Mouse (Mus musculus): ENCODE results near the gene Ism2. TPM values are rescaled to one million over a fixed set of nuclear protein-coding genes. Genes with fewer than 3 reads are reported as not detected.

The Ism2 gene
- 0.79 and 0.93 TPM in 2 replicates for polyA plus RNA-seq (2015; fragmentation: Nextera tagmentation; extraction: Ambion mirVana)

DNA sequence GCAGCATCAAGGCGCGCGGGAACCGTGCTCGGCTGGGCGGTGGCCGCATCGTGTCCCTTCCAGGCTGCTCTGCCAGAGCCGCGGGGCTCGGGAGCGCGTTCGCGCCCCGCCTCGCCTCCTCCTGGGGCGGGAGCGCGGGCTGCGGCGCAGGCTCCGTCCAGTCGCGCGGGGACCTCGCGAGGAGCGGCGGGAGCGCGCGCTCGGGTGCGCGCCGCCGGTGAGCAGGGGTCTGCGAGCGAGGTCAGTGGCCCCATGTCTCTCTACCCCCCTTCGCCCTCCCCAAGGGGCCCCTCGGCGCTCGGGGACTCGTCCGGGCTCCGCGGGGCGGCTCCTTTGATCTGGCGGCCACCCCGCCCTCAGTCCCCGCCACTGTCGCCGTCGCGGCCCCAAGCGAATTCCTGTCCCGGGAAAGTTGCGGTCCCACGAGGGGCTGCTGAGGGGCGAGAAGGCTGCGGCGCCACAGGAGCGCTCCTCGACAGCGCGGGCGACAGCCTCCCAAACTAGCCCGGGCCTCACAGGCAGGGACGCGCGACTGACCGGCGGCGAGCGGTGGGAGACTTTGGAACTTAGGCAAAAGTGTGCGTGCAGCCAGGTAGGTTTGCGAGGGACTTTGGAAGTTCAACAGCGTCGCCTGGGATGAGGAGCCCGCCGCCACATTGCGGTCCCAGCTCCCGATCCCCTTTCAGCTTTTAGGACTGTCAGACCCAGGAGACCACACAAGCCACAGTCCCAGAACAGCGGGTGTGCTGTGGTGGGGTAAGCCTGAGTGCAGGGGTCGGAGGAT is at the start of gene Ism2:
TSS of gene Ism2 (minus strand) at position 49 of the 784 bp plus-strand sequence.
- Histone ChIP-seq H3K27me3 (peaks cover 41% of the 10 kb centered on the region), H3K9me3 (no peaks in the 10 kb centered on the region), H3K9ac (replicated peaks) (peak within 1 kb of the TSS; percentile 71), H3K27ac (no peak within 1 kb of the TSS), H3K4me2 (replicated peaks) (peak within 1 kb of the TSS; percentile 97), H3K4me1 (replicated peaks) (peaks cover 17% of the 10 kb centered on the region), H3K36me3 (no peaks in the 10 kb centered on the region), H3K4me3 (replicated peaks) (peak within 1 kb of the TSS; percentile 65)
- peak; percentile 78 for ATAC-seq
- 0% methylated on average over 83 of the region's 86 CpGs for WGBS

DNA sequence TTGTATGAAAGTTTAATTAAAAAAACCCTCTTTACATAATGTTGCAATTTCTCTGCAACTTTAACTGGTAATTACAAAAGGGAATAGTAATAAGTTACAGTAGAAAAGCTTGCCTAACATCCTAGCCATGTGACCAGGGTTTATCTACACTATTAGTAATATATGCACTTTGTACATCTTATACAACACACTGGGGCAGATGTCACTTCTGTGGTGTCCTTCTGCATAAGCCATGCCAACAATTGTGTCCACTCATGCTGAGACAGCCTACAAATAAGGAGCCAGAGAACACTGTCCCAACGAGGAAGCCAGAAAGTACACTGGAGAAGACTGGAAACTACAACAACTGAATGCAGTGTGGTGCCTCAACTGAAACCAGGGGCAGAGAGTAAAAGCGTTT is 48.5 kb upstream of the Ism2 start:
- H3K4me1 ChIP-seq (replicated peaks) = no peaks in the 10 kb centered on the region
- no peak overlapping the region for H3K4me2 ChIP-seq (replicated peaks)
- H3K27ac ChIP-seq = no peak overlapping the region
- no peaks in the 10 kb centered on the region for H3K9me3 ChIP-seq
- H3K9ac ChIP-seq (replicated peaks) = no peak overlapping the region
- ATAC-seq = no peak
- no peak overlapping the region for H3K4me3 ChIP-seq (replicated peaks)
- H3K36me3 ChIP-seq = peaks cover 23% of the 10 kb centered on the region
- WGBS = 86% methylated on average over 2 of the region's 2 CpGs
- H3K27me3 ChIP-seq = no peaks in the 10 kb centered on the region

DNA sequence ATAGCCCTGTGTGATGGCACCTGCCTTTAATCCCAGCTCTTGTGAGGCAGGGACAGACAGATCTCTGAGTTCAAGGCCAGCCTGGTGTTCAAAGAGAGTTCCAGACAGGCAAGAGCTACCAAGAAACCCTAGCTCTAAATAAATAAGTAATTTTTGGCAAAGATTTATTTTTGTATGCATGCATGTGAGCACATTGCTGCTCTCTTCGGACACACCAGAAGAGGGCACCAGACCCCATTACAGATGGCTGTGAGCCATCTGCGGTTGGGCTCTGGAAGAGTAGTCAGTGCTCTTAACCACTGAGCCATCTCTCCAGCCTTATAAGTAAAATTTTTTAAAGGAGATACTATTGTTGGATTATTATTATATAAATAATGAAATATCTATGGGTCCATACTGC is 48.0 kb upstream of the Ism2 start:
- no peak overlapping the region for H3K9ac ChIP-seq (replicated peaks)
- no peak for ATAC-seq
- 95% methylated on average over 2 of the region's 2 CpGs for WGBS
- no peak overlapping the region for H3K4me2 ChIP-seq (replicated peaks)
- no peaks in the 10 kb centered on the region for H3K9me3 ChIP-seq
- peaks cover 23% of the 10 kb centered on the region for H3K36me3 ChIP-seq
- no peaks in the 10 kb centered on the region for H3K4me1 ChIP-seq (replicated peaks)
- no peak overlapping the region for H3K27ac ChIP-seq
- no peak overlapping the region for H3K4me3 ChIP-seq (replicated peaks)
- H3K27me3 ChIP-seq = no peaks in the 10 kb centered on the region

DNA sequence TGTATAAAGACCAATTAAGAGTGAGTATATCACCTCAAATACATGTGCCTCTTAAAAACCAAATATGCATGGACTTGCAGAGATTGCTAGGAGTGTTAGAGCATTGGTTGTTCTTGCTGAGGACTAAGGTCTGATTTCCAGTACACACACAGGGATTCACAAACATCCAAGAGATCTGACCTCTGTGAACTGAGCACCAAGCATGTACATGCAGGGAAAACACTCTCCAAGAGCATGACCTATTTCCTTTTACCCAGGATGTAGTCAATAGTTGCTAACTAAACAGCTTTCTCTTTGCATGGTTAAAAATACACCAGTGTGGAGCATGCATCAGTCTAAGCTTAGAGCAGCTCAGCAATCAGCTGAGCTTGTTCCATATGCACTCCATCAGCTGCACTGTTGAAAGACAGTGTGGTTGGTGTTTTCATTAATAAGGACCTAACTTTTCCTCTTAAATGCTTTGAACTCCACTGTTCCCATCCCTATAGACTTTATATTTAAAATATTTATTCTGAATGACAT is 43.6 kb upstream of the Ism2 start:
- H3K9me3 ChIP-seq = no peaks in the 10 kb centered on the region
- H3K4me1 ChIP-seq (replicated peaks) = no peaks in the 10 kb centered on the region
- no peaks in the 10 kb centered on the region for H3K27me3 ChIP-seq
- no peak overlapping the region for H3K9ac ChIP-seq (replicated peaks)
- H3K27ac ChIP-seq = no peak overlapping the region
- ATAC-seq = no peak
- no peak overlapping the region for H3K4me2 ChIP-seq (replicated peaks)
- no peak overlapping the region for H3K4me3 ChIP-seq (replicated peaks)
- H3K36me3 ChIP-seq = peaks cover 35% of the 10 kb centered on the region

DNA sequence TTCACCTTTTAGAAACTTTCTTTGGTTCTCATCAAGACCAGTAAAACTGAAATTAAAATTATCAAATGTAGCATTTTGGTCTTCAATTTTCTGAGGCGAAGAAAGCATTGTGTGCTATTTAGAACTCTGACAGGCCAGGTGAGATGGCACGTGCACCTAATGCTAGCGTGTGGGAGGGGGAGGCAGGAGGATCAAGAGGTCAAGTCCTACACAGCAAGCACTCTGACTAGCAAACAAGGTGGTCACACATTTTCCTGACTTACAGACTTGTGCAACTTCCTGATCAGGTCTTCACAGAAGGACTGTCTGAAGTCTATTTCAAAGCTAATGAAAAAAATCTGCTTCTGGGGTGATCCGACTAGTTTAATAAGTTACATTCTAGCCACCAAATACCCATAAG is 38.6 kb upstream of the Ism2 start:
- ATAC-seq = no peak
- Histone ChIP-seq H3K36me3 (peaks cover 16% of the 10 kb centered on the region), H3K27ac (no peak overlapping the region), H3K4me2 (replicated peaks) (no peak overlapping the region), H3K4me3 (replicated peaks) (no peak overlapping the region), H3K4me1 (replicated peaks) (no peaks in the 10 kb centered on the region), H3K9me3 (no peaks in the 10 kb centered on the region), H3K9ac (replicated peaks) (no peak overlapping the region), H3K27me3 (no peaks in the 10 kb centered on the region)
- WGBS = 91% methylated on average over 4 of the region's 4 CpGs

DNA sequence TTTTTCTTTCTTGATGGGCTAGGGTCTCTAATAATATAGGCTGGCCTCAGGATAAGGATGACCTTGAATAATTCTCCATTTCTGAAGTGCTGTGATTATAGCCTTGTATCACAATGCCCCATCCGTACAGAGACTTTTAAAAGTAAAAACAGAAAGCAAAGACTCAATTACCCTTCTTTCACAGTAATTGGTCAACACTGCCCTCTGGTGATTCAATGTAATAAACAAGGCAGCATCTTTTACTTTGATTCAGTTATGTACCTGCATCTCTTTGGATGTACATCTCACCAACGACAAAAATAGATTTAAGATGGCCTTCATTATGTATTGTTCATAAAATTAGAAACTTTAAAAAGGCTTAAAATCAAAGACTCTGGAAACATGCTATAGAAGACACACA is 35.4 kb upstream of the Ism2 start:
- no peak overlapping the region for H3K9ac ChIP-seq (replicated peaks)
- 39% methylated on average over 2 of the region's 2 CpGs for WGBS
- H3K4me3 ChIP-seq (replicated peaks) = no peak overlapping the region
- no peak overlapping the region for H3K4me2 ChIP-seq (replicated peaks)
- H3K4me1 ChIP-seq (replicated peaks) = no peaks in the 10 kb centered on the region
- ATAC-seq = no peak
- H3K27me3 ChIP-seq = peaks cover 18% of the 10 kb centered on the region
- no peaks in the 10 kb centered on the region for H3K9me3 ChIP-seq
- no peak overlapping the region for H3K27ac ChIP-seq
- H3K36me3 ChIP-seq = 0 out of 2 replicates have a peak, but pooled peaks cover 3% of the 10 kb centered on the region

DNA sequence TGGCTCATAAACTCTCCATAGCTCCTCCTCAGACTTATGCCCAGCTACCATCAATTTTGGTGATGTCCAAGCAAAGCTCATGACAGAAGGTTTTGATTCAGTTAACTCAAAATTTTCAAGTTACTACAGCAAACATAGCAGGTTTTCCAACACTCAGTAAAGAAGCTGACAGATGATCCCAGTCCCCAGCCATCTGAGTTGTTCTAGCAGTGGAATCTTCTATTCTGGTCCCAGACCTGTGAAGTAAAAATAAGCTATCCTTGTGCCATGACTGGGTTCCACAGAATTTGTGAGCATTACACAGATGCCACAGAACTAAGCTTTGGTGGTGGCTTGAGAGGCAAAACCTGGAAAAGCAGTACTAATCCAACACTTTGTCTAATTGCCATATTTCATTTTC is 34.3 kb upstream of the Ism2 start:
- Histone ChIP-seq H3K36me3 (no peaks in the 10 kb centered on the region), H3K9me3 (no peaks in the 10 kb centered on the region), H3K27ac (no peak overlapping the region), H3K9ac (replicated peaks) (no peak overlapping the region), H3K27me3 (peaks cover 29% of the 10 kb centered on the region), H3K4me3 (replicated peaks) (no peak overlapping the region), H3K4me2 (replicated peaks) (no peak overlapping the region), H3K4me1 (replicated peaks) (no peaks in the 10 kb centered on the region)
- no peak for ATAC-seq

DNA sequence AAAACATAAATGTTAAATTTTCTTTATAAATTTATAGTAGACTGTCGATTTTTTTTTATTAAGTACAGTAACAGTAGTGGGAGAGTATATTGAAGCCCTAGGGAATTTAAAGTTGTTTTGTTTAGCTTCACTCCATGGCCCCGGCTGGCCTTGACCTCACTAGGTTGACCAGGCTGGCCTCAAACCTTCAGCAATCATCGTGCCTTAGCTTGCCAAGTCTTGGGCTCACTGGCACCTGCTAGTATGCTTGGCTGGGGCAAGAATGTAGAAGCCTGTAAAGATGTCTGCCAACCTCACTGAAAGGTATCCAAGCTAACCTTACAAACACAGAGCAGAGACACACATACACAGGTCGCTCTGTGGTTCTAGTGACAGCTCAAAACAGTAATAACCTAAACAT is 33.0 kb upstream of the Ism2 start:
- Histone ChIP-seq H3K4me2 (replicated peaks) (no peak overlapping the region), H3K27me3 (peaks cover 33% of the 10 kb centered on the region), H3K36me3 (no peaks in the 10 kb centered on the region), H3K4me1 (replicated peaks) (peaks cover 7% of the 10 kb centered on the region), H3K9me3 (no peaks in the 10 kb centered on the region), H3K4me3 (replicated peaks) (no peak overlapping the region), H3K9ac (replicated peaks) (no peak overlapping the region), H3K27ac (no peak overlapping the region)
- no peak for ATAC-seq
- WGBS = 89% methylated on average over 4 of the region's 4 CpGs

DNA sequence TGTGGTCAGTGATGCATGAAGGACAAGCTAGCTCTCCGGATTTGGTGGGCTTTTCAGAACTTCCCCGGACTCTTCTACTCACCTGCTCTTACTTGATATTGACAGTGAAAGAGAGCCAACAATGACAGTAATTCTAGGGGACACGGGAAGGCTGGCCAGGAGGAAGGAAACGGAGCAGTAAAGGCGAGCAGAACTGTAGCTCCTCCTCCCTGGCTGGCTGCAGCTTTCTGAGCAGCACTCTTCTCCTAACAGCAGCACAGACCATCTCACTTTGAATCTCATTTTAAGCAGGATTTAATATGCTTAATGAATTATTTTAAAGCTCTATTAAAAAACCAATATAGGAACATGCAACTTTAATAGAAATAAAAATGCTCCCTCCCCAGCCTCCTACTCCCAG is 32.4 kb upstream of the Ism2 start:
- Histone ChIP-seq H3K4me1 (replicated peaks) (peaks cover 13% of the 10 kb centered on the region), H3K4me3 (replicated peaks) (no peak overlapping the region), H3K27me3 (peaks cover 35% of the 10 kb centered on the region), H3K27ac (no peak overlapping the region), H3K9me3 (no peaks in the 10 kb centered on the region), H3K9ac (replicated peaks) (no peak overlapping the region), H3K4me2 (replicated peaks) (no peak overlapping the region), H3K36me3 (no peaks in the 10 kb centered on the region)
- no peak for ATAC-seq
- 29% methylated on average over 5 of the region's 5 CpGs for WGBS

DNA sequence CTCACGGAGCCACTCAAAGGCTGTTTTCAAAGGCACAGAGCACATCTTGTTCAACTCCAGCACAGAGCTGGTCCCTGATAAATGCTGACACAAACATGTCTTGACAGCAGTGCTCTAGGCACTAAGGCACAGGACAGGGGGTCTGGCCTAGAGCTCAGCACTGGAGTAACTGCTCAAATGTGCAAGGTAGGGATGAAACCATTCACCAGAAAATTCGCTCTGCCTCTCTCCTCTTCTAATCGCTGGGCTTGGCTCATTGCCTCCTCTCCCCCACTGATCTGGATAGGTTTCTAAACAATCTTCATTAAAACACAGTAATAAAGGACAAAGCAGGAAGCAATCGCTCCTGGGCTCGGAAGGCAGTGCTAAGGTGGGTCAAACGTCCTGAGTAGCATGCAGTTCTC is 31.6 kb upstream of the Ism2 start:
- Histone ChIP-seq H3K27ac (no peak overlapping the region), H3K4me3 (replicated peaks) (no peak overlapping the region), H3K4me1 (replicated peaks) (peaks cover 20% of the 10 kb centered on the region), H3K27me3 (peaks cover 41% of the 10 kb centered on the region), H3K36me3 (no peaks in the 10 kb centered on the region), H3K4me2 (replicated peaks) (no peak overlapping the region), H3K9me3 (no peaks in the 10 kb centered on the region), H3K9ac (replicated peaks) (no peak overlapping the region)
- WGBS = 47% methylated on average over 6 of the region's 6 CpGs
- ATAC-seq = no peak

DNA sequence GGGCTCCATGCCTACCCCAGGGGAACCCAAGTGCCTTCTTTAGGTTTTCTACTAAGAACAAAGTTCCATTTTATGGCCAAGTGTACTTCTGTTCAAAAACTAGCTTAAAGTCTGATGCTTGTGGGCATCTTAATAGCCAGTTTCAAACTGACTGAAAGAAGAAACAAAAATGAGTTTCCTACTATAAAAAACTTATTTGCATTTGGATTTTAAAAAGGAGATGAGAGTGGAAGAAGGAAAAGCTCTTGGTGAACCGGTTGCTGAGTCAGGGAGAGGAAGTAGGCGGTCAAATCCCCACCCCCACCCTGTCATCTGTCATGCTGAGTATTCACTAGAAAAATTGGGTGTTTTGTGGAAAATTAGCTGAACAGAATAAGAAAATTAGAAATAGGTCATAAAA is 30.7 kb upstream of the Ism2 start:
- Histone ChIP-seq H3K9me3 (no peaks in the 10 kb centered on the region), H3K9ac (replicated peaks) (no peak overlapping the region), H3K4me1 (replicated peaks) (peaks cover 21% of the 10 kb centered on the region), H3K4me2 (replicated peaks) (no peak overlapping the region), H3K4me3 (replicated peaks) (no peak overlapping the region), H3K27ac (no peak overlapping the region), H3K27me3 (peaks cover 49% of the 10 kb centered on the region), H3K36me3 (no peaks in the 10 kb centered on the region)
- 60% methylated on average over 2 of the region's 2 CpGs for WGBS
- no peak for ATAC-seq

DNA sequence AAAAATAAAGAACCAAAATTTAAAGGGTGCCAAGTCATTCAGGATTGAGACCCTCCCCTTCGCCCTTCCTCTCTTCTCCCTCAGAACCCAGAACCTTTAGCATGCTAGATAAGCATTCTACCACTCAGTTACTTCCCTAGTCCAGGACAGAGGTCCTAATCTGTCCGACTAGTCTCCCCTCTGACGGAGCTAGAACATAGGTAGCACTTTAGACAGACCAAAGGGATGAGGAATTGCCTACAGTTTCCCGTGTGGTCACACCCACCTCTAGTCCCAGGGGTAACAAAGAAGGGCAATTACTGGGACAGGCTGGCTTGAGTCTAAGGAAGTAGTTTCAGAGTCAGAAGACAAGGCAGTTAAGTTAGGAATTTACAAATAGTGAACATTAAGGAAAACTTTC is 28.5 kb upstream of the Ism2 start:
- peak; percentile 51 for ATAC-seq
- 11% methylated on average over 4 of the region's 4 CpGs for WGBS
- peaks cover 21% of the 10 kb centered on the region for H3K4me1 ChIP-seq (replicated peaks)
- H3K36me3 ChIP-seq = no peaks in the 10 kb centered on the region
- no peak overlapping the region for H3K4me2 ChIP-seq (replicated peaks)
- no peaks in the 10 kb centered on the region for H3K9me3 ChIP-seq
- H3K9ac ChIP-seq (replicated peaks) = no peak overlapping the region
- no peak overlapping the region for H3K4me3 ChIP-seq (replicated peaks)
- H3K27ac ChIP-seq = peak overlapping the region; percentile 20; the same call in 1 of the 2 replicates
- H3K27me3 ChIP-seq = peaks cover 63% of the 10 kb centered on the region

DNA sequence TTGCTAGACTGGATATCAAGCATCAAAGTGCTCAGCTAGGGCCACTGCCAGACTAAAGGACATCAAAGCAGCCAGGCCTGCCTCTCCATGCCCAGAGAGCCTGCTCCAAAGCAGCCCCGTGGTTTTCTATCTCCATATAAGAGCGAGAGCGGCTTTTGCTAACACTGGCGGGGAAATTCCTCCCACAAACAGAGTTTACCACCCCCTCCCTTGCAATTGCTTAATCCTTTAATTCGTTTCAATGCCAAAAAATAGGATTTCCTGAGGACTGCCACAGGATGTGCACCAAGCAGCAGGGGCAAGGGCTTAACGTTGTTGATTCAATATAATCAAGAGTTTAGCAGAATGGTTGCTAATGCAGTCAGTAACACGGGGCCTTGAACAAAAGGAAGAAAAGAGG is 28.1 kb upstream of the Ism2 start:
- Histone ChIP-seq H3K9ac (replicated peaks) (no peak overlapping the region), H3K4me3 (replicated peaks) (no peak overlapping the region), H3K4me2 (replicated peaks) (no peak overlapping the region), H3K27me3 (peaks cover 61% of the 10 kb centered on the region), H3K27ac (no peak overlapping the region), H3K36me3 (no peaks in the 10 kb centered on the region), H3K4me1 (replicated peaks) (peaks cover 21% of the 10 kb centered on the region), H3K9me3 (no peaks in the 10 kb centered on the region)
- WGBS = 2% methylated on average over 7 of the region's 7 CpGs
- peak; percentile 87 for ATAC-seq

Data from midbrain, embryonic 13.5 days (tissue).